Mouse (Mus musculus): ENCODE results near the gene Pard6a.

The Pard6a gene

DNA sequence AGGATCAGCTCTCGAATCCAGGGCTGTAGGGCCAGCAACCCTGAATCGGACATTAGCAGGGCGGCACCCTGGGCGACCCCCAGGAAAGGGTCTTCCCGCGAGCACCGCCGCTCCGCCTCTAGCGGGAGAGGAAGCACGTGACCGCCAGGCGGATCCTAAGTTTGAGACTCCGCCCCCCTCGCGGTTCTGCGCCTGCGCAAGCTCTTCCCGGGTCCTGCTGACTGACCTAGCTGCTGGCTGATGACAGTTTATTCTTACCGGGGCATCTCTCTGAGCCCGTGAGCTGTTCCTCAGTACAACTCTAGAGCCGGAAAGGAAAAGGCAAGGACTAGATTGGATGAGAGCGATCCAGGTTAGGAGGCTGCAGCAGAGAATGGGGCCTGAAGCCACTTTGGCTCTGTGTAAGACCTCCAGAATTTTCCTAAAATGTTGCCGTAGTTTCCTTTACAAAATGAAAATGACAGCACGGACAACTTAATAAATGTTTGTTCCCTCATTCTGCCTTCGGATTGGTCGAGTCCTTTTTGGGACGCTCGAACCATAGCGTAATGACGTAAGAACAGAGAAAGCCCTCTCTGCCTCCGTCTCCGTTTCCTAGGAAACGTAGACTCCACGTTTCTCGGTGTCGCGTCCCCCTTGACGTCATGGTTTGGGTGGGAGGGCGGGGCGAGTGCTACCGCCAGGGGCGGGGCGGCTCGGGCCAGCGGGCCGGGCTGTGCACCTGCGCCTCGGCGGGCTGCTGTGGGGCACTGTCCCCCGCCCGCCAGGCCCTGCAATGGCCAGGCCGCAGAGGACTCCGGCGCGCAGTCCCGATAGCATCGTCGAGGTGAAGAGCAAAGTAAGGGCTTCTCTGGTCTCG, at the start of gene Pard6a, which contains the start of gene Acd:
TSS of gene Pard6a (plus strand) at position 183 of the 859 bp plus-strand sequence.
TSS of gene Acd (minus strand) at position 137 of the 859 bp plus-strand sequence.
- DNase-seq = peak; percentile 91 to 98

GRCm38 (mm10) chr8:105657641-105658040, 43.3 kb upstream of the Pard6a start:
- no peak for DNase-seq

DNA sequence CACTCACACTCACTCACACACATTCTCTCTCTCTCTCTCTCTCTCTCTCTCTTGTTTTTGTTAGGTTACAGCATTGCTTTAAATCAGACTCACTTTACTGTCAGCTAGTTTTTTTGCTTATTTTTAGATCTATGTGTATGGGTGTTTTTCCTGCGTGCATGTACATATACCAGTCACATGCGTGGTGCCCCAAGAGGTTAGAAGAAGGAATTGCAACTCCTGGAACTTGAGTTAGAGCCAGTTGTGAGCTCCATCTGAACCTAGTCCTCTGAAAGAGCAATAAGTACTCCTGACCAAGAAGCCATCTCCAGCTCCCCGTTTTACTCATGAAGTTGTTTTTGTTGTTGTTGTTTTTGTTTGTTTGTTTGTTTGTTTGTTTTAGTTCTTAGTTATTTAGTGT, 39.8 kb upstream of the Pard6a start:
- no peak for DNase-seq

GRCm38 (mm10) chr8:105677891-105678290, 23.1 kb upstream of the Pard6a start:
- no peak for DNase-seq

- DNase-seq = no peak
Observed at GRCm38 (mm10) chr8:105685325-105685724, 15.6 kb upstream of the Pard6a start.

GRCm38 (mm10) chr8:105685796-105686308, 15.1 kb upstream of the Pard6a start, which contains the start of gene Carmil2:
Carmil2 (plus strand) TSS chr8:105686274.
- peak; percentile 79 to 91 for DNase-seq

GRCm38 (mm10) chr8:105686551-105686950, 14.4 kb upstream of the Pard6a start:
- no peak for DNase-seq

GRCm38 (mm10) chr8:105687512-105687911, 13.4 kb upstream of the Pard6a start:
- DNase-seq = no peak

DNA sequence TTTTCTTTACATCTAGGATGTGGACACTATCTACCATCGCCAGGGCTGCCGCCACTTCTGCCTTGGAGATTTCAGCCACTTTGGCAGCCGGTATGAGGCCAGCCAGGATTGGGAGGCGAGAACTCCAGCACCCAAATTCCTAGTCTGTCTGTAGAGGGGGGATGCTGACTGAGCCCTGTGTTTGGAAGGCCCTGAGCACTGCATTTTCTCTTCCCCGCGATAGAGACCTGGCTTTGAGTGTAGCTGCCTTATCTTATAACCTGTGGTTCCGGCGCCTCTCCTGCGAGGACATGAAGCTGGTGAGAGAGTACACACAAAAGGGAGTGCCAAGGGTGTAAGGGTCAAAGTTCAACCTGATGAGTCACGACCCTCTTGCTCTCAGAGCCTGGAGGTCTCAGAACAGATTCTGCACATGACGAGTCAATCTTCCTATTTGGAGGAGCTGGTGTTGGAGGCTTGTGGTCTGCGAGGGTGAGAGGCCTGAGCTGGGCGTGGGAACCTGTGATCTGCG, 12.7 kb upstream of the Pard6a start:
- no peak for DNase-seq

- no peak for DNase-seq
Observed at GRCm38 (mm10) chr8:105689256-105689982, 11.5 kb upstream of the Pard6a start.

GRCm38 (mm10) chr8:105689983-105690360, 11.0 kb upstream of the Pard6a start:
- no peak for DNase-seq

GRCm38 (mm10) chr8:105690978-105691377, 10.0 kb upstream of the Pard6a start:
- no peak for DNase-seq

- no peak for DNase-seq
Observed at GRCm38 (mm10) chr8:105692449-105693182, 8.3 kb upstream of the Pard6a start.

DNA sequence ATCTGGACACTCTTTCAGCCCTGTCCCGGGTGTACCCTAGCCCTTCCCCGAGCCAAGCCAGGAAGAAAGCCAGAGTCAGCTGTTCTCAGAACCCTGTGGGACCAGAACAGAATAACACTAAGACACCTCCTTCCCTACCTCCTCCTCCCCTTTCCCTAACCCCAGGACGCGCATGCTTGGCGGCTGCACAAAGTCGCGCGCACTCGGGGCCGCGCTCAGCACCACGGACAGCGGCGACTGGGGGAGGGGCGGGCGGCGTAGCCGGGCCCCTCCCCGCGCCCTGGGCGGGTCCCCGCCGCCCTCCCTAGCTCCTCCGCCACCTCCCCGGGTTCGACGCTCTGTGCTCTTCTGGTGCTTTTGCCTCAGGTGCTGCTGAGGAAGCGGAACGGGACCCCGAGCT, 7.3 kb upstream of the Pard6a start:
- DNase-seq = no peak

- DNase-seq = no peak
Observed at GRCm38 (mm10) chr8:105694051-105694799, 6.7 kb upstream of the Pard6a start.

DNA sequence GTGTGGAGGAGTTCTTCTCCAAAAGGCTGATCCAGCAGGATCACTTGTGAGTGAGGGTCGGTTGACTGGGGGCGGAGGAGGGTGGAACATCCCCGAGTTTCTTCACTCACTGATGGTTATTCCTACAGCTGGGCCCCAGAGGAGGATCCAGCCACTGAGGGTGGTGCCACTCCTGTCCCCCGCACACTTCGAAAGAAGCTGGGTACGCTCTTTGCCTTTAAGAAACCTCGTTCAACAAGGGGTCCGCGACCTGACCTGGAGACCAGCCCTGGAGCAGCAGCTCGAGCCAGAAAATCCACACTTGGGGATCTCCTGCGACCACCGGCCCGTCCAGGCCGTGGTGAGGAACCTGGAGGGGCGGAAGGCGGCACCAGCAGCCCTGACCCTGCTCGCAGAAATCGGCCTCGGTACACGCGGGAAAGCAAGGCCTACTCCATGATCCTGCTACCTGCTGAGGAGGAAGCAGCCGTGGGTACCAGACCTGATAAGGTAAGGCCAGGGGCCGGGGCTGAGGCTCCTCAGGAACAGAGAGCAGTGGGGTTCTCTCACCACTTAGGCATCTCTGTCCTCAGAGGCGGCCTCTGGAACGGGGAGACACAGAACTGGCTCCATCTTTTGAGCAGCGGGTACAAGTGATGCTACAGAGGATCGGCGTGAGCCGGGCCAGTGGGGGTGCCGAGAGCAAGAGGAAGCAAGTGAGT, 5.7 kb upstream of the Pard6a start:
- DNase-seq = no peak

DNA sequence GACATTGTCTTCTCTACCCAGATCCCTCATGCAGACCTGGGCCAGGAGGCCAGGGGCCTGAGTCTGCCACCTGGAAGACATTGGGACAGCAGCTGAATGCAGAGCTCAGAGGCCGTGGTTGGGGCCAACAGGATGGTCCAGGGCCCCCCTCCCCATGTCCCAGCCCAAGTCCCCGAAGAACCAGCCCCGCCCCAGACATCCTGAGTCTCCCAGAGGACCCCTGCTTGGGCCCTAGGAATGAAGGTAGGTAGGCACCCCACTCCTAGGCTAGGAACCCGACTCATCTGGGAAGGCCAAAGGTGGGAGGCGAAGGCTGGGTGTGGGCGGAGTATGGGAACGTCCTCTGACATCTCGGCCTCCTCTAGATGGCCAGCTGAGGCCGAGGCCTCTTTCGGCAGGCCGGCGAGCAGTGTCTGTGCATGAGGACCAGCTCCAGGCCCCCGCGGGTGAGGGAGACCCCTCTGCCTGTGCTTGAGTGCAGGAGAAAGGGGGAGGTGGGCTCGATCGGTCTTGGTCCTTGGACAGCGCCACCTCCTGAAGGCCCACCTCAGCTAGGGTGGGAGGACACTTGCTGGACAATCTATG, 3.7 kb upstream of the Pard6a start:
- no peak for DNase-seq

- no peak for DNase-seq
Observed at GRCm38 (mm10) chr8:105698734-105699133, 2.2 kb upstream of the Pard6a start.

GRCm38 (mm10) chr8:105699488-105700215, 1.3 kb upstream of the Pard6a start:
- no peak for DNase-seq

- peak in 1 of 2 experiments; percentile 66 for DNase-seq
Observed at GRCm38 (mm10) chr8:105700566-105700965, 382 bp upstream of the Pard6a start.

All from spleen, adult 18-20 months (tissue).